Mouse (Mus musculus) WW6 (cell line): ENCODE results near the gene Elovl2.

Experiments
- DNase-seq: peaks from one replicate; pipeline ENCODE4 v3.0.0-alpha.2; 2013; ENCODE audit warnings: low read depth, low spot score

Gene Elovl2

DNA sequence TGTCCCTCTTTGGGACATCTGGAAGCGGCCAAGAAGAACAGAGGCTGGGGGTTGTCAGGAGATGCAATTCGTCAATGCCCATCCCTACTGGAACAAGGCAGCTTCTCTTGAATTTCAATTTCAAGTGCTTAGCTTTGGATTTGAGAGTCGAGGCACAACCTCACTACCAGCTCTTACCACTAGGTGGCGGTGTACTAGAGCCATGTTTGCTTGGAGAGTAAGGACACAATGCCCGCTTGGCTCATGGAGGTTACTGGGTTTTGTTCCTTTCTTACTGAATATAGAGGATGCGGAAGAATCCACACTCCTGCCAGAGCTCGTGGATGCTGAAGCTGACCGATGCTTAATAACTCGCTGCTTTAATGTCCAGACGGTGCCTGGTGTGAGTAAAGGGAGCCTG lies 73.9 kb downstream of the Elovl2 start:
- DNase-seq, result peak; percentile 78

DNA sequence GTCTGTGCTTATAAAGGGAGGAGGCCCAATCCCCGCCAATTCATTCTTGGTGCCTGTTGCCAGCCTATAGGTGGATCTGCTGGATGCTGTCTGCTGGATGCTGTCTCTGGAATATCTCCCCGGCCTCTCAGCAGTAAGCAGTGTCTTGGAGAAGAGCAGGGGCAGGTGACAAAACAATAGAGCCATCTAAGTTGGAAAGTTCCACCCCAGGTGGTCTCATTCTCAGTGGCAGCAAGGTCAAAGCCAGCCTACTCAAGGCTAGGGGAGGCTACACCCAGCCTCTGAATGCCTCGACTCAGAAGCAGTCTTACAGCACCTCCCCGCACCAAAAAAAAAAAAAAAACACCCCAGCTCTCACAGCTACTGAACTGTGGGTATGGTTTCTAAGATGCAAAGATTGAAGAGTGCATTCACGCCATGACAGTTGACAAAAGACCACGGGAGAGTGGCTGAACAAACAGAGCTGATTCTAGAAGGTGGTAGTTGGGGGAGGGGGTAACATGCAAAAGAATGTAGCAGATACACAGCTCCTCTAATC lies 74.7 kb downstream of the Elovl2 start:
- peak; percentile 73 for DNase-seq

DNA sequence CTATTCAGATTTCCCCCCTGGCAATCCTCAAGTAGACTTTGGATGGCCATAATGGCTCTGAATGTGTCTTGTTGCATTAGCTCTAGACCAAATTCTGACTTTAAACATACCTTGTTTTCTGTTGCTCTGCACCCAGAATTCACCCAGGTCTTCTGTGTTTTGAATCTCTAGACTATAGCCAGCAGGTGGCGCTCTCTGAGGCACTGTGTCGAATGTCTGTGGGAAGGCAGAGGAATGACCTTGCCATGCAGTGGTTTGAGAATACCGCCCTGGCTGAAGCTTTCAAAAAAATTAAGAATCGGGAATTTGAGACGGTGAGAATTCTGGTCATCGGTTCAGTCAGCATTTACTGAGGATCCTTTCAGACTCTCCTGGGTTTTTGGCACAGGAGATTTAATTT lies 85.3 kb downstream of the Elovl2 start:
- DNase-seq, result no peak
